Mouse (Mus musculus): ENCODE results near the gene Xrra1. TPM values are rescaled to one million over a fixed set of nuclear protein-coding genes. Genes with fewer than 3 reads are reported as not detected.

Gene Xrra1
- total and polyA plus RNA-seq, 3 experiments = 0.58 to 1.2 TPM; not detected in 1

GRCm38 (mm10) chr7:99858175-99858812 is 622 bp upstream of the Xrra1 start:
- Histone ChIP-seq H3K27ac (ENCODE audit: control insufficient read depth, low read depth, low read length) (peak overlapping the region; percentile 65), H3K9ac (ENCODE audit: control insufficient read depth, low read depth, low read length, poor library complexity, severe bottlenecking) (peak overlapping the region; percentile 97), H3K9me3 (replicated peaks; ENCODE audit: insufficient read depth, low read length) (no peaks in the 10 kb centered on the region), H3K4me3 (ENCODE audit: control insufficient read depth in 1 of 2, insufficient read depth in 1 of 2, low read depth in 2 of 2, low read length in 2 of 2) (peak overlapping the region; percentile 88 to 95), H3K4me1 (ENCODE audit: control insufficient read depth in 1 of 2, insufficient read depth in 2 of 2, low read length in 2 of 2) (peaks cover 12 to 14% of the 10 kb centered on the region in 2 experiments), H3K27me3 (ENCODE audit: control insufficient read depth in 1 of 2, insufficient read depth in 2 of 2, low read length in 2 of 2) (no peaks in the 10 kb centered on the region), H3K79me2 (ENCODE audit: control insufficient read depth, insufficient read depth, low read length, poor library complexity) (peaks cover 31% of the 10 kb centered on the region), H3K36me3 (ENCODE audit: control insufficient read depth in 1 of 2, insufficient read depth in 2 of 2, low read length in 2 of 2) (peaks cover 13 to 18% of the 10 kb centered on the region in 2 experiments)
- DNase-seq (ENCODE audit: low read depth, low spot score) = no peak
- no peak for TF ChIP-seq ZNF384 (IDR thresholded peaks at IDR 0.05; ENCODE audit: low read depth, low read length)
- TF ChIP-seq MAX (IDR thresholded peaks at IDR 0.05; ENCODE audit: low read length) = 0 out of 2 replicates have a peak, but pooled peaks have one; percentile 42
- TF ChIP-seq CHD1 (IDR thresholded peaks at IDR 0.05; ENCODE audit: low read depth, low read length) = peak; percentile 97; the same call in 1 of the 2 replicates

- Histone ChIP-seq H3K4me1 (ENCODE audit: control insufficient read depth in 1 of 2, insufficient read depth in 2 of 2, low read length in 2 of 2) (peaks cover 13 to 22% of the 10 kb centered on the region in 2 experiments), H3K27ac (ENCODE audit: control insufficient read depth, low read depth, low read length) (no peak within 1 kb of the TSS), H3K4me3 (ENCODE audit: control insufficient read depth in 1 of 2, insufficient read depth in 1 of 2, low read depth in 2 of 2, low read length in 2 of 2) (no peak within 1 kb of the TSS), H3K79me2 (ENCODE audit: control insufficient read depth, insufficient read depth, low read length, poor library complexity) (peaks cover 3% of the 10 kb centered on the region), H3K27me3 (ENCODE audit: control insufficient read depth in 1 of 2, insufficient read depth in 2 of 2, low read length in 2 of 2) (no peaks in the 10 kb centered on the region), H3K9ac (ENCODE audit: control insufficient read depth, low read depth, low read length, poor library complexity, severe bottlenecking) (no peak within 1 kb of the TSS), H3K9me3 (replicated peaks; ENCODE audit: insufficient read depth, low read length) (no peaks in the 10 kb centered on the region), H3K36me3 (ENCODE audit: control insufficient read depth in 1 of 2, insufficient read depth in 2 of 2, low read length in 2 of 2) (peaks cover 0 to 16% of the 10 kb centered on the region in 2 experiments; a peak in 2 of 4 replicates)
- no peak for TF ChIP-seq MEF2A (IDR thresholded peaks at IDR 0.05; ENCODE audit: extremely low read depth, insufficient replicate concordance, low read depth, low read length, poor library complexity, severe bottlenecking)
- no peak for DNase-seq (ENCODE audit: low read depth, low spot score)
Measured at GRCm38 (mm10) chr7:99863362-99863761, 4.4 kb downstream of the Xrra1 start, which contains the start of gene Spcs2. Gene Spcs2, minus strand, starts transcription at chr7:99863462.

GRCm38 (mm10) chr7:99864241-99865028 is 5.5 kb downstream of the Xrra1 start:
- no peak overlapping the region for H3K4me3 ChIP-seq (ENCODE audit: control insufficient read depth in 1 of 2, insufficient read depth in 1 of 2, low read depth in 2 of 2, low read length in 2 of 2)
- H3K36me3 ChIP-seq (ENCODE audit: control insufficient read depth in 1 of 2, insufficient read depth in 2 of 2, low read length in 2 of 2) = peaks cover 0 to 21% of the 10 kb centered on the region in 2 experiments; a peak in 2 of 4 replicates
- no peaks in the 10 kb centered on the region for H3K27me3 ChIP-seq (ENCODE audit: control insufficient read depth in 1 of 2, insufficient read depth in 2 of 2, low read length in 2 of 2)
- no peaks in the 10 kb centered on the region for H3K79me2 ChIP-seq (ENCODE audit: control insufficient read depth, insufficient read depth, low read length, poor library complexity)
- TF ChIP-seq CHD2 (IDR thresholded peaks at IDR 0.05; ENCODE audit: low read length) (no peak), POLR2AphosphoS2 (IDR thresholded peaks at IDR 0.05; ENCODE audit: low read length) (no peak), MYB (IDR thresholded peaks at IDR 0.05; ENCODE audit: low read depth, low read length) (no peak), HCFC1 (IDR thresholded peaks at IDR 0.05; ENCODE audit: low read depth, low read length) (no peak), POLR2AphosphoS5 (IDR thresholded peaks at IDR 0.05; ENCODE audit: borderline replicate concordance, low read depth, low read length) (no peak), USF2 (IDR thresholded peaks at IDR 0.05; ENCODE audit: borderline replicate concordance in 1 of 2, insufficient read depth in 1 of 2, low read depth in 1 of 2, low read length in 2 of 2) (no peak), NELFE (IDR thresholded peaks at IDR 0.05; ENCODE audit: low read depth, low read length) (no peak), SIN3A (IDR thresholded peaks at IDR 0.05; ENCODE audit: low read length) (no peak), MXI1 (IDR thresholded peaks at IDR 0.05; ENCODE audit: low read depth, low read length) (no peak), NRF1 (IDR thresholded peaks at IDR 0.05; ENCODE audit: insufficient read depth, low read depth, low read length, poor library complexity, severe bottlenecking) (no peak), BHLHE40 (IDR thresholded peaks at IDR 0.05; ENCODE audit: borderline replicate concordance, low read depth, low read length) (no peak)
- H3K9me3 ChIP-seq (replicated peaks; ENCODE audit: insufficient read depth, low read length) = no peaks in the 10 kb centered on the region
- H3K4me1 ChIP-seq (ENCODE audit: control insufficient read depth in 1 of 2, insufficient read depth in 2 of 2, low read length in 2 of 2) = peaks cover 15 to 27% of the 10 kb centered on the region in 2 experiments
- no peak for DNase-seq (ENCODE audit: low read depth, low spot score)
- no peak overlapping the region for H3K9ac ChIP-seq (ENCODE audit: control insufficient read depth, low read depth, low read length, poor library complexity, severe bottlenecking)
- no peak overlapping the region for H3K27ac ChIP-seq (ENCODE audit: control insufficient read depth, low read depth, low read length)

Data from MEL (cell line).